In genomic region chr5:112505595-112505994, GRCm38 (mm10) we compare ENCODE assay signal across 23 mouse cellular contexts. TPM values are rescaled to one million over a fixed set of nuclear protein-coding genes. Genes with fewer than 3 reads are reported as not detected.
DNase-seq lines count a peak whose midpoint lies in the region; ATAC-seq and TF ChIP-seq lines count a peak whose summit lies in the region.
"Had no signal": no experiment of that assay in that cellular context is flagged by ENCODE, and none has a peak within 500 bp of the region (broad histone marks: within the 10 kb centered on the region; RNA-seq: fewer than 3 reads in every experiment).

No protein-coding gene starts in this region.

- 12% methylated on average over 4 of the region's 4 CpGs for WGBS in forebrain, embryonic 12.5 days
- 25% methylated on average over 4 of the region's 4 CpGs for WGBS in hindbrain, embryonic 15.5 days
- WGBS in midbrain, embryonic 16.5 days = 7% methylated on average over 4 of the region's 4 CpGs
- 59% methylated on average over 4 of the region's 4 CpGs for WGBS in lung, postnatal 0 days

- H3K36me3 ChIP-seq in forebrain, embryonic 12.5 days (replicated peaks) = no peaks in the 10 kb centered on the region
- H3K36me3 ChIP-seq in hindbrain, embryonic 15.5 days = no peaks in the 10 kb centered on the region
- no peaks in the 10 kb centered on the region for H3K36me3 ChIP-seq in midbrain, embryonic 16.5 days (ENCODE audit: control insufficient read depth, insufficient read depth, low read length)
- H3K36me3 ChIP-seq in lung, postnatal 0 days (ENCODE audit: insufficient read depth, low read length) = no peaks in the 10 kb centered on the region
- H3K36me3 ChIP-seq: embryonic facial prominence, embryonic 13.5 days; neural tube, embryonic 12.5 days had no signal

- H3K9me3 ChIP-seq in forebrain, embryonic 12.5 days = no peaks in the 10 kb centered on the region
- no peaks in the 10 kb centered on the region for H3K9me3 ChIP-seq in hindbrain, embryonic 15.5 days
- H3K9me3 ChIP-seq in midbrain, embryonic 16.5 days (replicated peaks; ENCODE audit: control insufficient read depth, low read length, poor library complexity, severe bottlenecking) = no peaks in the 10 kb centered on the region
- H3K9me3 ChIP-seq in lung, postnatal 0 days (ENCODE audit: low read length) = no peaks in the 10 kb centered on the region
- H3K9me3 ChIP-seq: embryonic facial prominence, embryonic 13.5 days; neural tube, embryonic 12.5 days had no signal

- H3K27ac ChIP-seq in forebrain, embryonic 12.5 days = peak overlapping the region; percentile 59
- H3K27ac ChIP-seq in hindbrain, embryonic 15.5 days (replicated peaks) = peak overlapping the region; percentile 70
- peak overlapping the region; percentile 79 for H3K27ac ChIP-seq in midbrain, embryonic 16.5 days (ENCODE audit: low read length)
- H3K27ac ChIP-seq in lung, postnatal 0 days (ENCODE audit: low read length) = no peak overlapping the region
- H3K27ac ChIP-seq: embryonic facial prominence, embryonic 13.5 days; neural tube, embryonic 12.5 days had no signal

- no peak overlapping the region for H3K9ac ChIP-seq in forebrain, embryonic 12.5 days
- no peak overlapping the region for H3K9ac ChIP-seq in hindbrain, embryonic 15.5 days
- H3K9ac ChIP-seq in midbrain, embryonic 16.5 days (ENCODE audit: low read depth, low read length) = peak overlapping the region; percentile 33; the same call in 1 of the 2 replicates
- H3K9ac ChIP-seq in lung, postnatal 0 days (replicated peaks; ENCODE audit: low read depth) = no peak overlapping the region
- H3K9ac ChIP-seq: embryonic facial prominence, embryonic 13.5 days; liver, postnatal 0 days; neural tube, embryonic 12.5 days had no signal

- H3K27me3 ChIP-seq in forebrain, embryonic 12.5 days = no peaks in the 10 kb centered on the region
- H3K27me3 ChIP-seq in hindbrain, embryonic 15.5 days = no peaks in the 10 kb centered on the region
- H3K27me3 ChIP-seq in midbrain, embryonic 16.5 days (ENCODE audit: control insufficient read depth, insufficient read depth, low read depth, low read length) = no peaks in the 10 kb centered on the region
- no peaks in the 10 kb centered on the region for H3K27me3 ChIP-seq in lung, postnatal 0 days (replicated peaks; ENCODE audit: insufficient read depth, low read length)
- H3K27me3 ChIP-seq: embryonic facial prominence, embryonic 13.5 days; neural tube, embryonic 12.5 days had no signal

- ATAC-seq in forebrain, embryonic 12.5 days (ENCODE audit: low FRiP score) = peak; percentile 72
- ATAC-seq in hindbrain, embryonic 15.5 days (ENCODE audit: low FRiP score, low read depth) = peak; percentile 81
- peak; percentile 63 for ATAC-seq in midbrain, embryonic 16.5 days
- no peak for ATAC-seq in lung, postnatal 0 days
- ATAC-seq: liver, postnatal 0 days had no signal

- H3K4me2 ChIP-seq in forebrain, embryonic 12.5 days = no peak overlapping the region
- H3K4me2 ChIP-seq in hindbrain, embryonic 15.5 days = no peak overlapping the region
- H3K4me2 ChIP-seq in midbrain, embryonic 16.5 days (ENCODE audit: low read length) = no peak overlapping the region
- no peak overlapping the region for H3K4me2 ChIP-seq in lung, postnatal 0 days (replicated peaks; ENCODE audit: low read depth, low read length)
- H3K4me2 ChIP-seq: embryonic facial prominence, embryonic 13.5 days; neural tube, embryonic 12.5 days had no signal

- H3K4me1 ChIP-seq in forebrain, embryonic 12.5 days = peaks cover 29% of the 10 kb centered on the region
- peaks cover 31% of the 10 kb centered on the region for H3K4me1 ChIP-seq in hindbrain, embryonic 15.5 days (replicated peaks)
- peaks cover 29% of the 10 kb centered on the region for H3K4me1 ChIP-seq in midbrain, embryonic 16.5 days (ENCODE audit: control insufficient read depth, insufficient read depth, low read length)
- no peaks in the 10 kb centered on the region for H3K4me1 ChIP-seq in lung, postnatal 0 days (ENCODE audit: insufficient read depth, low read depth, low read length)

- no peak overlapping the region for H3K4me3 ChIP-seq in forebrain, embryonic 12.5 days (replicated peaks)
- no peak overlapping the region for H3K4me3 ChIP-seq in hindbrain, embryonic 15.5 days
- no peak overlapping the region for H3K4me3 ChIP-seq in midbrain, embryonic 16.5 days (ENCODE audit: low read depth, low read length)
- H3K4me3 ChIP-seq in lung, postnatal 0 days (ENCODE audit: low read depth, low read length) = no peak overlapping the region
- H3K4me3 ChIP-seq: embryonic facial prominence, embryonic 13.5 days; neural tube, embryonic 12.5 days had no signal

- intact Hi-C loops in left cerebral cortex, postnatal 4 days (cut with DNase I) = no loop called here

- TF ChIP-seq EP300 in lung, postnatal 0 days (IDR thresholded peaks at IDR 0.05) = no peak

- TF ChIP-seq CTCF in lung, postnatal 0 days (IDR thresholded peaks at IDR 0.05) = no peak

- DNase-seq in left cerebral cortex, postnatal 4 days = peak; percentile 64
- DNase-seq in left cerebral cortex, adult 8-10 months (ENCODE audit: low spot score in 2 of 2) = no peak
- DNase-seq in lung, postnatal 0 days (ENCODE audit: low spot score) = no peak
- no peak for DNase-seq in heart, adult 18-20 months
- DNase-seq in lung, postnatal 14 days = no peak
- DNase-seq: B cell, adult 2 months; cerebellum, adult 2 months; heart, adult 11 months; heart, postnatal 36 days; kidney, adult 8-10 months; liver, postnatal 0 days; right cerebral cortex, adult 18-20 months; thymus, adult 18-20 months had no signal

RNA-seq across cellular contexts. Expression of gene Gm6588, which starts 56.4 kb away (rescaled TPM):
- not detected for total RNA-seq in left cerebral cortex, postnatal 4 days (2021)
- not detected for total RNA-seq in left cerebral cortex, adult 8-10 months (2022)
- polyA plus RNA-seq in forebrain, embryonic 12.5 days (2016; fragmentation: Nextera tagmentation; extraction: Ambion mirVana) = 0.57 and 0.65 TPM in 2 replicates
- 0.63 and 1.0 TPM in 2 replicates for polyA plus RNA-seq in hindbrain, embryonic 15.5 days (2015; fragmentation: Nextera tagmentation; extraction: Ambion mirVana)
- polyA plus RNA-seq in midbrain, embryonic 16.5 days (2015; fragmentation: Nextera tagmentation; extraction: Ambion mirVana) = 1.0 and 1.6 TPM in 2 replicates
- polyA plus RNA-seq in lung, postnatal 0 days (2015; fragmentation: Nextera tagmentation; extraction: Ambion mirVana) = not detected in 2 replicates
- not detected for total RNA-seq in heart, adult 18-20 months (2021)
- total RNA-seq: adrenal gland, postnatal 4 days; heart, postnatal 36 days; layer of hippocampus, adult 18-20 months; megakaryocyte progenitor cell, adult 5-6 weeks had no signal
- polyA plus RNA-seq: cerebellum, adult 2 months; frontal cortex, adult 2 months; limb, embryonic 11.5 days; liver, postnatal 0 days had no signal
